Mouse (Mus musculus) 416B (cell line): ENCODE results near the gene Shpk.

Source experiments
- DNase-seq: peaks from one replicate; pipeline ENCODE4 v3.0.0; 2011; ENCODE audit warnings: low read depth

The Shpk gene

DNA sequence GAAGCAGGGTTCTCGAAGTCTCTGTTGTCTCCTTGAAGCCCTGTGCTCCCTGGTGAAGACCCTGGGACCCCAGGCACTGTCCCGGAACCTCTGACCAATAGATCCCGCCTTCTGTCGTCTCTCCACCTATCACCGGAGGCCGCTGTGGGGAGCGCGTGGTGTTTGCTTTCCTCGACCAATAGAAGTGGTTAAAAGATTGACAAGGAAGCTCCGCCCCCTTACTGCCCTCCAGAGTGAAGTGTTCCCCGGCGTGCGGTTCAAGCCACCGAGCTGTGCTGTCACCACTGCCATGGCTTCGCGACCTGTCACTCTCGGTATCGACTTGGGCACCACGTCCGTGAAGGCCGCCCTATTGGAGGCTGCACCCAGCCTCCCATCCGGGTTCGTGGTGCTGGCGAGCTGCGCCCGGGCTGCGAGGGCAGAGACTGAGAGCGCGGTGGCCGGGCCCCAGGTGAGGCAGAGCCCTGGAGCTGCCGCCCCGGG, at the start of gene Shpk:
TSS of gene Shpk (plus strand) at position 231 of the 483 bp plus-strand sequence.
- peak; percentile 96 for DNase-seq

DNA sequence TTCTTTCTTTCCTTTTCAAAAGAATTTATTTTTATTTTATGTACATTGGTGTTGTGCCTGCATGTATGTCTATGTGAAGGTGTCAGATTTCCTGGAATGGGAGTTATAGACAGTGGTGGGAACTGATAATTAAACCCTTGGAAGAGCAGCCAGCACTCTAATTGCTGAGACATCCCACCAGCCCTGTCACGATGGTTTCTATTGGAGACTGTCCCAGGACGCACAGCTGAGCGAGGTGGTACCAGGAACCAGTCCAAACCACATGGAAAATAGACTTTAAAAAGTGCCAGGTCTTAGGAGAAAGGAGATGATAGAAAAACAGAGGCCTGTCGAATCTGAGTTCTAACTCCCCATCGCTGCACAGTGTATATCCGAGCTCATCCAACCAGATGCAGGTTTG, 44.2 kb upstream of the Shpk start:
- DNase-seq, result no peak

DNA sequence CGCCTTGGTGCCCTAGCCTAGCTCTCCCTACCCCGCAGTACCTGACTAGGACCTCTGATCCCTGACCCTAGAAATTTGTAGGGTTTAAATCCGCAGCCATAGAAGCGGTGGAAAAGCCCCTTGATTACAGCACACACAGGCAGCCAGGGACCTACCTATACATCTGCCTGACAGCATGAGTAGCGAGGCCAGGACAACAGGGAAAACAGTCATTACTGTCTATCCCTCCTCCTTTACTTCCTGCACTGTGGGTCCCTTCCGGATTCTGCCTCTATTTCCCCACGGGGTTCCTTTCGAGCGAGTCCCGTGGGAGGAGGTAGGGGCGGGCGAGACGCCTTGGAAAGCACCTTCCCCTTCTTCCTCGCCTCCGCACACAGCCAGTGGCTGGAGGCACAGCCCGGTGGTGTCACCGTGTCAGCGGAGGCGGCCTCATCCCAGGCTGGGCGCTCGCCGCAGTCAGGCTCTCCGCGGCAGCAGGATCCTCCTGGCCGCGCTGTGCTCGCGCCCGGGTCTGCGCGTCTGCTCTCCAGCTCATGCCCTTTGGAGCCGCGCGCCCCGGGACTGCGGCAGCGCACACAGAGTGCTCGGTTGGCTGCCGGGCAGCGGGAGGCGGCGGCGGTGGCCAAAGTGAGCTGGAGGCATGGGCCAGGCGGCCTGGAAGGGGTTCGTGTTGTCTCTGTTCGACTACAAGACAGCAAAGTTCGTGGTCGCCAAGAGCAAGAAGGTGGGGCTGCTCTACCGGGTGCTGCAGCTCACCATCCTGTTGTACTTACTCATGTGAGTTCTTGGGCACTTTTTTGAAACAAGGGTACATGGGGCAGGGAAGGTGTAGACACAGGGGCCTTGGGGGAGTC, 39.1 kb upstream of the Shpk start, which contains the start of gene P2rx5:
TSS of gene P2rx5 (plus strand) at position 465 of the 854 bp plus-strand sequence.
- no peak for DNase-seq

DNA sequence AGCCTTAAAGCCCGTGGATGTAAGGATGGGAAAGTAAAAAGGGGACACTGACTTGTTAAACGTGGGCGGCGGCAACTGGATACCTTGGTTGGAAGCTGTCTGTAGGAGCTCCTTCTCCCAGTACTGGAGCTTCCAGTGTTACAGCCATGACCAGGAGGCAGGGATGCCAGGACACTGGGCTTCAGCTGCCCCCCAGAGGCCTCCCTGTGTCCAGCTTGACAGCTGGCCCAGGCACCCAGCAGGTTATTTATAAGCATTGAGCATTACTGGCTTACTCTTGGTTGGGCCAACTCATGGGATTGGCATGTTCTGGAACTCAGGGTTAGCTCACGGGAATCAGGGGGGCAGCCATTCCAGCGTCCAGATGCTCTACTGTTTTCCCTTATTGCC, 38.5 kb upstream of the Shpk start:
- DNase-seq, result no peak

DNA sequence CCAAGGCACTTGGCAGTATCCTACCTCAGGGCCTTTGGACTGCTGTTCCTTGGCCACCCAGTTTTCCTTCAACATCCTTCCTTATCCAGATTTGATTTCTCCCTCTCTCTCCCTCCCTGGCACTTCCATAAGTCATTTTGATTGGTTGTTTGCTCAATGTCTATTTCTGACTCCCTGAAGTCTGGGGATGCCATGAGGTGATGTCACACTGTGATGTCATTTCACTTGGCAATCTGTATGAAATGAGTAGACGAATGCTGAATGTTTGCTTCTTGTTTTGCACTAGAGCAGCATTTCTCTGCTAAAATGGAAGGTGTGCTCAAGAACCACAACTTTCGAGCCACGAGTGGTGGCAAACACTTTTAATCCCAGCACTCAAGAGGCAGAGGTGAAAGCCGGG, 37.6 kb upstream of the Shpk start:
- DNase-seq, result no peak

DNA sequence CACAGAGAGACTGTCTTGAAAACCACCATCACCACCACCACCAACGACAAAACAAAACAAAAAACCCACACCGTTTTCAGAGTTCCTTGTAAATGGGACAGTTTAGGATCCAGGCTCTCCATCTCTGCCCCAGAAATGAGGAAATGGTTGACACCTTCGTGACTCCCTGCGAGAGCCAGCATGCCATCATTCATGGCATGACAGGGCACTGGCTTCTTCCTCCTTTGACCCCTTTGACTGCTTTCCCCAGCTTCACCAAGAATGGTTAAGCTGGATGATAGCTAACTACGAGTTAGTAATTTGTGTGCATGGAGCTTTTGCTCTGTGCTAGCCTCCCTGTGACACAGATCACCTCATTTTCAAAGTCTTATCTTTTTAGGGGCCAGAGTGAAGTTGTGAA, 37.0 kb upstream of the Shpk start:
- DNase-seq, result no peak

DNA sequence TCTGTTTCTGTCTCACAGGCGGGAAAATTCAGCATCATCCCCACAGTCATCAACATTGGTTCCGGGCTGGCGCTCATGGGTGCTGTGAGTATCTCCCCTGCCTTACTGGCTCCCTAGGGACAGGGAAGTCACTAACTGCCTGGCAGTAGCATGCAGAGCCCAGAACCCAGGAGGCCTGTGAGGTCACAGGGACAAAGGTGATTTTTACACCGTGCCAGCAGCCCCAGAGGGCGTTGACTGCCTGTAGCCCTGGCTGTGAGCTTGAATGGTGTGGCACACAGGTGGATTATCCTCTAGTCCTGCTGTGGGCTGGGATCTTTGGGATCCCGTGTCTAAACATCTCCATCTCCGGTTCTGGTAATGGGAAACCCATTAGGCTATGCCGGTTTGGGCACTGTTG, 31.2 kb upstream of the Shpk start:
- DNase-seq, result no peak

DNA sequence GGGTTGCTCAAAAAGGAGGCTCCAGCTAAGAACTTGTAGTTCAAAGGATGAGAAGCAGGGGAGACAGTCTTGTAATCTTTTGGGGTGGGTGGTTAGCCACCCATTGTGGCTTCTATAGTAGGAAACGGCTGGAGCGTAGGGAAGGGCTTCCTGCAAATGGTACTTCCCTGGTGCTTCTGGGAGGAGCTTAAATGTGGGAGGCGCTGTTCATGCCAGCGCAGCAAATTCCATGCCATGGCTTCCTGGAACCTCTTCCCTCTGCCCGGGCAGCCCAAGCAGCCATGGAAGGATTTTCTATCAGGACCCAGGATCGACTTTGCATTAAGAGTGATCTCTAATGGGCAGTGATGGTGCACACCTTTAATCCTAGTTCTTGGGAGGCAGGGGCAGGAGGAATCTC, 30.7 kb upstream of the Shpk start:
- DNase-seq, result no peak

DNA sequence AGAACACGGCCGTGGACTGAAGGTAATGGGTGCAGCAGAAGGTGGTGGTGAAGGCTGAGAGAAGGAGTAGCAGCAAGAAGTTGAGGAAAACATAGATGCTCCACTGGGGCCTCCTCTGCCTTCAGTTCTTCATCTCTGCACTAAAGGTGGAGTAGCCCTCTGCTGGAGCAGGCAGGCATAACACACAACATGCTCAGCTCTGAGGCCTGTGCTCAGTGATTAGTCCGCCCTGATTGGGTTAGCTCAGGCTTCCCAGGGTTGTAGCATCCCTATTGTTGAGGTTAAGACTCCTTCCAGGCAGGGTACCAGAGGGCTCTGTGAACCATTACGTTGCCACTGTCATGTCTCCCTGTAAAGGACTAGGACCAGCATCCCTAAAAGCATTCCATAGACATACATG, 30.0 kb upstream of the Shpk start:
- DNase-seq, result peak; percentile 65

DNA sequence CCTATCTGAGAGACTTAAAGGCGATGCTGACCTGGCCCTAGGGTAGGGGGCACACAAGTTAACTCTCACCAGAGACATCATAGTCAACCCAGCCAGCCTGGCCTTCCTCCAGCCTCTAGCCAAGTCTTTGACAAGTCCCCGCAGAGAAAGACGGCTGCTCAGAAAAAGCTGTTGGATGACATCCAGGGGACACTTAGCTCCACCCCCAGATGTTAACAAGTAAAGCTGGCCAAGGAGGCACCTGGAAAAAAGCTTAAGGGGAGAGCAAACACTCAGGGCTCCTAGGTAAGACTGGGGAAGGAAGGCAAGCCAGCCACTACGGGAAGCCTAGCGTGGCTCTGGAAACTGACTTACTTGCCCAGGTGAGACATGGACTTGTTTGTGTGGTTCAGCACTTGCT, 27.1 kb upstream of the Shpk start:
- no peak for DNase-seq

DNA sequence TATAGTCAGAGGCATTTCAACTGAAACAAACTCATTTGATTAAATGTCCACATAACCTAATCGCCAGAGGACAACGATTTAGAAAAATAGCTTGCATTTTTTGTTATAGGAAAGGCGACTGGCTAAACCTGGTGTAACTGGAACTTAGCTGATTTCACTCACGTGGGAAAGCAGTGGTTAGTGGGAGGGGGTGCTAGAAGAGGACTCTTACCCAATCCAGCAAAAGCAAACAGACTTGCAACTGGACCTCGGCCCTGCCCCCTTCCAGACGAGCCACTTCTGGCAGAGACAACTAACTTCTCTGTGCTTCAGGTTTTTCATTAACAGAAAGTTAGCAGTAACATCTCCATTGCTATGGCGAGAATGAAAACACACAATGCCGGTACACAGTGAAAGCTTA, 23.6 kb upstream of the Shpk start:
- peak; percentile 78 for DNase-seq

DNA sequence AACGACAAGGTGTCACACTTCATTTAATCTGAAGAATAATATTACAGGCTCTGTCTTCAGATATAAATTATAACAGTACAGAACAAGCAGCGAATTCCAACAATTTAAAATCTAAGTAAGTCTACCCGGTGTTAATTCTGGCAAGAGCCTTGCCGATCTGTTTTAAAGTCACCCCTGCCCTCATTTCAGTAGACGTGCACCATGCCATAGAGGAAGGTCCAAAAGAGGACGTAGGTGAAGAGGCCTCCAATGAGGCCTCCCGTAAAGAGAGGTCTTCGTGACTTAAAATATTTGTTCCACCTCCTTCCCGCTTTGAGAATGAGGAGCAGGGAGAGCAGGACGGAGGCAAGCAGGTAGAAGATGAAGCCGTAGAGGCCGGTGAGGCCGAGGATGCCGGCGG, 23.1 kb upstream of the Shpk start:
- DNase-seq, result peak; percentile 43

DNA sequence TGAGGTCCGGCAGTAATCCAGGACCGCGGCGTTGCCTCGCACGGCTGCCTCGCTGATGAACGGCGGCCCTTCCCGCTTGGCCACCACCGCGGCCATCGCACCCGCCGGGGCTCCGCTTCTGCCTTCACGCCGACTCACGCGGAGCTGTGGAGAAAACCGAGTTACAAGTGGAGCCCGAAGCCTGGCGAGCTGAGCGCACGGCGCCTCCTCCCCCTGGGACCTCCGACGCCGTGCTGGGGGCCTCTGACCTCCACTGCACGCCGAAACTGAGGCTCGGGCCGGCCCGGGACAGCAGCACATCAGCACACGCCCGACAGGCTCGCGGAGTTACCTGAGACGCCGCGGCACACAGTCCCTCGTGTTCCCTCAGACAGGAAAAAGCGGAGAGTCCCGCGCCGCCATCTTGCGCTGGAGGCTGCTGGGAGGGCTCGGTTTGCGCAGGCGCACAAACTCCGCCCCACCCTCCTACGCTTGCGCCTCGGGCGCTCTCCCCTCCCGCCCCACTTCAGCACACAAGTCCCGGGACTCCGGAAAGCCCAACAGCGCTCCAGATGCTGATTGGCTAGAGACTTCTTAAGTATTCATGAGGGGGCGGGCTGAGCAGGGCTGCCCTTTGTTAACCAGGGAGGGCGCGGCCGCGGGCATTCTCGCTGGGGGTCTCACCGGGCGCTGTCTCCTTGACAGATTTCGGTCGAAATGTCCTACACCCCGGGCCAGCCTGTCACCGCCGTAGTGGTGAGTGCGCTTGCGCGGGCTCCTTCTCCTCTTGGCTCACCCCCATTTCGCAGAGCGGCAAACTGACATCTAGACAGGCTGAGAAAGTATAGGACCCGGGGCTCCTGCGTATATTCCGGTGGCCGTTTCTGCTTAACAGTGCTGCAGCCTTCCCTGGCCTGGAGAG, 22.4 kb upstream of the Shpk start, which contains the start of the genes Emc6 and Tax1bp3:
TSS of gene Emc6 (minus strand) at position 430 of the 901 bp plus-strand sequence.
TSS of gene Tax1bp3 (plus strand) at position 476 of the 901 bp plus-strand sequence.
- DNase-seq, result peak; percentile 99

DNA sequence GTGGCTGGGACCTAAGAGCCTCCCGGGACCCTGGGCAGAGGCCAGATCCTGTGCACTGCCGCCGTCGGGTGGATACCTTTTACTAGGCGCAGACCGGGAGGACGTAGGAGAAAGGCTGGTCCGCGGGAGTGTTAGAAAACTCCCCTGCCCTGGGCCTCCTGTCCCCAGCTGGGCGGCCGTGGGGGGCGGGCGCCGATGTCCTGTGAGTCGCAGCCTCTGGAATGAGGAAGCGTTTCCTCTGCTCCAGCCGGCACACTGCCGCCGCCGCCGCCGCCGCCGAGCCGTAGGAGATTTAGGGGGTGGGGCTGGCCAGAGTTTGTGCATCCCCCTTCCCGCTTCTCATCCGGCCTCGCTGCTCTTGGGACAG, 21.8 kb upstream of the Shpk start:
- DNase-seq, result no peak

DNA sequence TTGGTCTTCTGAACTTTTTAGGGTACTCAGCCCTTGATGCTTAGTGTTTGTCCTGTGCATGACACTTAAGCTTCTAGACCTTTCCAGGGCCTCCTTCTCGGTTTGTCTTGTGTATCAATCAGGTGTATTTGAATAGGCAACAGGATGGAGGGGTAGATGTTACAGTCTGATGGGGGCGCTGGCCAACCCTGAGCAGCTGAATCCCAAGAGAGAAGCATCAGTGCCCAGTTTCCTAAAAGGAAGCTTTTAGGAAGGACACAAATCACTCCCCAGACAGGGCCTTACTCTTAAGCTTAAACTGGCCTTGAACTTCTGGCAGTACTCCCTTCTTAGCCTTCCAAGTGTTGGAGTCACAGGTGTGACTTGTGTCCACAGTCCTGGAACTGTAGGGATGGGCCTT, 21.4 kb upstream of the Shpk start:
- DNase-seq, result no peak

DNA sequence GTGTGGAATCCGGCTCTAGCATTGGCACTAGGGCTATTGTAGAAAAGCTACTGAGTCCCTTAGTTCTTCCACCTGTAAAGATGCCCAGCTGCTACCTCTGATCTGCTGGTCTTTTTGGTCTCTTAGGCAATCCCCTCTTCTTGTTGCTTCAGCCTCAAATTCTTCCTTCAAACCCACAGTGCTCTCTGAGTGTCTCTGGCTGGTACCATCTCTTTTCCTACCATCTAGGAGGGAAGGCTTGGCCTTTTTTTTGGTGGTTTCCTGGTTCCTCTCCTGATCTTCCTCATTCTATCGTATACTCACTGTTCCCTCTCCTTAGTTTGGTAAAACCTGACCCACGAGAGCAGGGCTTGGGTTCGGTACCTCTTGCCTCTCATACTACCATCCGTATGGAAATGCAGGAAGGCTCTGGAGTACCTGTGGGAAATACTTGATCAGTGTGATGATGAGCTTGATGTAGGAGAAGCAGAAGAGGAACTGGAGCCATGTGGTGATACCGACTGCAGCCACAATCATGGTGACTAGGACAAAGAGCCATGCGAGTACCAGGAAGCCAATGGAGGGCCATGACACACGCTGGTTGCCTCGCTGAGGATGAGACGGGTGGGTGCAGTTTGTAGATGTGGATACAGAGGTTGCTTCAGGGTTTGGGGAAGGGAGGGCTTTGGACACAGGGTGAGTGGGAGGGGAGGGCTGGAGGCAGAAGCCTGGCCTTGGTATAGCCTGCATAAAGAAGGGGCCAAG, 13.2 kb upstream of the Shpk start:
- no peak for DNase-seq

DNA sequence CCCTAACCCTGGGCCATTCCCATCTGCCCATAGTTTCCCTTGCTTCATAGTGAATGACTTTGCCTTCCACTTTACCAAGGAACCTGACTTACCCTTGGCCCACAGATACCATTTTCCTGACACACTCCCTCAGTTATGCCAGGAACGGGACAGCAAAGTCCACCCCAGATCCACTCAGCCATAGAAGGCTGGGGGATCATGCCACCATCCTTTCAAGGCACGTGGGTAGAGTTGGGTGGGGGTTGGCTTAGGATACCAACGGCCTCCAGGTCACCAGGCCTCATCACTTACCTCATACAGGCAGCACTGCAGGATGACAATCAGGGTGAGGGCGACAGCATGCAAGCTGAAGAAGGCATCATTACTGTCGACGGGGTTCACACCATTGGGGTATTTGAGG, 12.0 kb upstream of the Shpk start:
- no peak for DNase-seq

DNA sequence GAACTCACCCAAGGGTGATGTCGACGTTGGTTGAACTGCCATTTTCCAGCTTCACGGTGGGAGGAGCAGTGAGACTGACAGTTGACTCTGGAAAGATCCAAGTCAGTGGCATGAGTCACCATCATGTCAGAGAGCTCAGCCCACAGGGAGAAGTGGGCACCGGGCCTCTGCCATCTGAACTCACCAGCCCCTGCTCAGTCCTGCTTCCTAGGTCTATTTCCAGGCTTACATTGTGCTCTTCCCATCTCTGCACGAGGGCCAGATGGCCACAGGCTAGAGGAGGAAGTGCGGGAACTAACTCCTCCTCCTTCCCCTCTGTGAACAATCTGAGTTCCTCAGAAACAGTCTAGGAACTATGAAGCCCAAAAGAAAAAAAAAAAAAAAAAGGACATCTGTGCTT, 6.2 kb upstream of the Shpk start:
- peak; percentile 57 for DNase-seq

DNA sequence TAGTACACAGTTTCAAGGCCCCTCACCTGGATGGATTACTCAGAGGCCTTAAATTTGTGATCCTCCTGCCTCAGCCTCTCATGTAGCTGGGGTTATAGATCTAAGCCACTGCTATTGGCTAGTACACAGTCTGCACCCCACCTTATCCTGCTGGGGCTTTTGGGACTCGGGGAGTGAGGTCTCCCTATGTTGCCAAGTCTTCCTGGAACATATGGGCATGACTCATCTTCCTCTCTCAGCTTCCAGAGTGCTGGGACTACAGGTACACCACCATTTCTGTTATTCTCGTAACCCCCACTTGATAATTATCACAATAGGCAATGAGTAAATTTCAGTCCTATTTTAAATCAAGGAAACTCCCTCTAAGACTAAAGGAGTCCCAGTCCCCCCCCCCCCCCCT, 4.8 kb upstream of the Shpk start:
- no peak for DNase-seq

DNA sequence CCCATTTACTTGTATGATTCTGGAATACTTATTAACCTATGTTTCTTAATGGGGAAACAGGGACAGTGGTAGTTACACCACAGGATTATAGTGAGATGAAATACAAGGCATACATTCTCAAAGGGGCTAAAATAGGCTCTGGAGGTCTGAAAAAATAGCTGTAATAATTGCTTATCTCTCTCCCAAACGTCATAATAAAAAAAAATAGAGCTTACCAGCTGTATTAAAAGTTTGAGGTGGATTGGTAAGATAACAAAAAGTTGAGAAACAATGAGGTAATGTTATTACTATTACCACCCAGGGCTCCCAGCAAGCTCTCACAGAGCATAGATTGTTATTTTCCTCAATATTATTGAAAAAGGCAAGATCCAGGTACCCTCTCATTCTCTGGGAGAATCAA, 1.1 kb upstream of the Shpk start:
- no peak for DNase-seq

DNA sequence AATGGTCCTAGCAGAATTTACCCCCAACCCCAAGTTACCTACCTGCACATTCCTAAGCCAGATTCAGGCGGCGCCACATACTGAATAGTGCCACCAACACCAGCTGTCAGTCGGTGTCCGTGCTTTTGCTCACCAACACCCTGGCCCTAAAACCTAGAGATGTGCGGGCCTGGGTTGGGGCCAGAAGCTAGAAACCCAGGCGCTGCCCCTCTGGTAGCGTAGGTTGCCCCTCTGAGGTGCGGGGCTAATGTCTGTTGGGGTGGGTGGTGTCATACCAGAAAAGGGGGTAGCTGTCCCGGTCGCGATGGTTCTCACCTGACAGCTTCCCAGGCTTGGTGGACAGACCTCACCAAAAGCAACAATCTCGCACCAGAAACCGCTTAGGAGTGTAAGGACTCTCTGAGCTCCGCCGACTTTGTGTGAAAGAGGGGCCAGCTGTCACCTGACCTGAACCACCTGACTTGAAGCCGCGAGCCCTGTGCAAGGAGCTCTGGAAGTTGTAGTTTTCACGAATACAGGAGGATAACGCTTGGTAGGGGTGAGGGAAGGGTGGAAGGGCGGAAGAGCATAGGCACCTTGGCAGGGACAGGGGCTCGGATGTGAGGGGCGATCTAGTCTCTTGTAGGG, 544 bp upstream of the Shpk start, which contains the start of gene Ctns:
TSS of gene Ctns (minus strand) at position 440 of the 627 bp plus-strand sequence.
- DNase-seq, result peak; percentile 96

DNA sequence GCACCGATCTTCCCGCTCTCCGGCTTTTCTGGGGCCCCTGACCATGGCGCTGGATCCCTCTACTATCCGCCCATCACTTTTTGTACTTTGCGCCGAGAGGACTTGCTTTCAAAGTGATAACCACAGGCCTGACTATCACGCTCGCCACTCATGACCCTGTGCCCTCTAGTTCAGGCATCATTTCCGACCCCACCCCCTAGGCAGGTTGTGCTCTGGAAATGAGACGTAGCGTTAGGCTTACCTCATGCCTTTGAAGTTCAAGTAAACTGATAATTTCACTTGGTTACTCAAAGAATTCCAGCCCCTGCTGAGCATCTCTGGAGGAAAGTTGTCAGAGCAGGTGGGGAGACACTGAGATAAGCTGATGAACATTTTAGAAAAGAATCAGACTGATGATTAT, 619 bp downstream of the Shpk start:
- peak; percentile 66 for DNase-seq
